In genomic region chr16:93031624-93032023, GRCm38 (mm10) we compare ENCODE assay signal across 20 mouse cellular contexts.
A peak's percentile ranks its signal among the peaks of the same experiment; 100 is the strongest.
DNase-seq lines count a peak whose midpoint lies in the region; ATAC-seq lines count a peak whose summit lies in the region.
"Had no signal": no experiment of that assay in that cellular context is flagged by ENCODE, and none has a peak within 500 bp of the region (broad histone marks: within the 10 kb centered on the region; RNA-seq: fewer than 3 reads in every experiment).

No protein-coding gene starts in this region.

- H3K27ac ChIP-seq in liver, embryonic 15.5 days (replicated peaks) = peak overlapping the region; percentile 24; the same call in 1 of the 2 replicates
- H3K27ac ChIP-seq in liver, embryonic 12.5 days = no peak overlapping the region
- no peak overlapping the region for H3K27ac ChIP-seq in midbrain, embryonic 15.5 days
- H3K27ac ChIP-seq: embryonic facial prominence, embryonic 15.5 days; forebrain, embryonic 12.5 days; hindbrain, postnatal 0 days; limb, embryonic 12.5 days; neural tube, embryonic 12.5 days had no signal

- H3K9ac ChIP-seq in liver, embryonic 15.5 days = no peak overlapping the region
- no peak overlapping the region for H3K9ac ChIP-seq in liver, embryonic 12.5 days
- H3K9ac ChIP-seq in midbrain, embryonic 15.5 days = no peak overlapping the region
- H3K9ac ChIP-seq: embryonic facial prominence, embryonic 15.5 days; forebrain, embryonic 12.5 days; limb, embryonic 12.5 days; neural tube, embryonic 12.5 days had no signal

- H3K27me3 ChIP-seq in liver, embryonic 15.5 days = no peaks in the 10 kb centered on the region
- no peaks in the 10 kb centered on the region for H3K27me3 ChIP-seq in liver, embryonic 12.5 days (replicated peaks)
- no peaks in the 10 kb centered on the region for H3K27me3 ChIP-seq in midbrain, embryonic 15.5 days (replicated peaks)
- H3K27me3 ChIP-seq: embryonic facial prominence, embryonic 15.5 days; forebrain, embryonic 12.5 days; limb, embryonic 12.5 days; neural tube, embryonic 12.5 days had no signal

- 25% methylated on average over 5 of the region's 5 CpGs for WGBS in liver, embryonic 15.5 days (ENCODE audit: insufficient replicate concordance)
- WGBS in liver, embryonic 12.5 days (ENCODE audit: insufficient replicate concordance) = 31% methylated on average over 5 of the region's 5 CpGs
- WGBS in midbrain, embryonic 15.5 days = 86% methylated on average over 5 of the region's 5 CpGs

- H3K4me2 ChIP-seq in liver, embryonic 15.5 days = no peak overlapping the region
- H3K4me2 ChIP-seq in liver, embryonic 12.5 days = no peak overlapping the region
- no peak overlapping the region for H3K4me2 ChIP-seq in midbrain, embryonic 15.5 days
- H3K4me2 ChIP-seq: embryonic facial prominence, embryonic 15.5 days; forebrain, embryonic 12.5 days; limb, embryonic 12.5 days; neural tube, embryonic 12.5 days had no signal

- no peaks in the 10 kb centered on the region for H3K36me3 ChIP-seq in liver, embryonic 15.5 days (replicated peaks)
- no peaks in the 10 kb centered on the region for H3K36me3 ChIP-seq in liver, embryonic 12.5 days
- H3K36me3 ChIP-seq in midbrain, embryonic 15.5 days (replicated peaks) = no peaks in the 10 kb centered on the region
- H3K36me3 ChIP-seq: embryonic facial prominence, embryonic 15.5 days; forebrain, embryonic 12.5 days; limb, embryonic 12.5 days; neural tube, embryonic 12.5 days had no signal

- no peak overlapping the region for H3K4me3 ChIP-seq in liver, embryonic 15.5 days (replicated peaks)
- no peak overlapping the region for H3K4me3 ChIP-seq in liver, embryonic 12.5 days
- no peak overlapping the region for H3K4me3 ChIP-seq in midbrain, embryonic 15.5 days
- H3K4me3 ChIP-seq: embryonic facial prominence, embryonic 15.5 days; forebrain, embryonic 12.5 days; heart, adult 2 months; limb, embryonic 12.5 days; neural tube, embryonic 12.5 days had no signal

- H3K4me1 ChIP-seq in liver, embryonic 15.5 days (replicated peaks) = no peaks in the 10 kb centered on the region
- H3K4me1 ChIP-seq in liver, embryonic 12.5 days = no peaks in the 10 kb centered on the region
- H3K4me1 ChIP-seq in midbrain, embryonic 15.5 days = no peaks in the 10 kb centered on the region; the same call in 1 of the 2 replicates
- H3K4me1 ChIP-seq: forebrain, embryonic 12.5 days; neural tube, embryonic 12.5 days had no signal

- peak; percentile 10 for DNase-seq in gastrocnemius, adult 18-20 months (ENCODE audit: low spot score)
- no peak for DNase-seq in gastrocnemius, postnatal 4 days (ENCODE audit: low spot score in 2 of 2)
- DNase-seq in brain, adult 2 months (ENCODE audit: low read depth, low spot score) = peak; percentile 7
- DNase-seq in monocyte, adult 2 months (ENCODE audit: low read depth in 1 of 2, low spot score in 2 of 2) = peak; percentile 40
- no peak for DNase-seq in adrenal gland, adult 8-10 months
- DNase-seq: cerebellum, adult 2 months; heart, postnatal 36 days; kidney, adult 8-10 months; kidney, postnatal 4 days; lung, postnatal 4 days had no signal

- no peak for ATAC-seq in liver, embryonic 15.5 days (ENCODE audit: insufficient read depth)
- no peak for ATAC-seq in liver, embryonic 12.5 days
- ATAC-seq in midbrain, embryonic 15.5 days (replicated peaks) = no peak
- ATAC-seq: hindbrain, postnatal 0 days; midbrain, embryonic 16.5 days had no signal

- no peaks in the 10 kb centered on the region for H3K9me3 ChIP-seq in liver, embryonic 15.5 days (replicated peaks)
- H3K9me3 ChIP-seq in liver, embryonic 12.5 days (replicated peaks) = no peaks in the 10 kb centered on the region
- no peaks in the 10 kb centered on the region for H3K9me3 ChIP-seq in midbrain, embryonic 15.5 days
- H3K9me3 ChIP-seq: embryonic facial prominence, embryonic 15.5 days; forebrain, embryonic 12.5 days; limb, embryonic 12.5 days; neural tube, embryonic 12.5 days had no signal

Comparison
In these comparisons a context has a peak if more than half of its experiments do, and no peak if none do; other contexts are left out.
1. DNase-seq: peak in gastrocnemius, adult 18-20 months (single experiment), brain, adult 2 months (single experiment) and monocyte, adult 2 months (2 of 2); none in gastrocnemius, postnatal 4 days (0 of 2) and adrenal gland, adult 8-10 months (single experiment).